Comparison of ENCODE assay signal across 8 mouse cellular contexts in the genomic region with DNA sequence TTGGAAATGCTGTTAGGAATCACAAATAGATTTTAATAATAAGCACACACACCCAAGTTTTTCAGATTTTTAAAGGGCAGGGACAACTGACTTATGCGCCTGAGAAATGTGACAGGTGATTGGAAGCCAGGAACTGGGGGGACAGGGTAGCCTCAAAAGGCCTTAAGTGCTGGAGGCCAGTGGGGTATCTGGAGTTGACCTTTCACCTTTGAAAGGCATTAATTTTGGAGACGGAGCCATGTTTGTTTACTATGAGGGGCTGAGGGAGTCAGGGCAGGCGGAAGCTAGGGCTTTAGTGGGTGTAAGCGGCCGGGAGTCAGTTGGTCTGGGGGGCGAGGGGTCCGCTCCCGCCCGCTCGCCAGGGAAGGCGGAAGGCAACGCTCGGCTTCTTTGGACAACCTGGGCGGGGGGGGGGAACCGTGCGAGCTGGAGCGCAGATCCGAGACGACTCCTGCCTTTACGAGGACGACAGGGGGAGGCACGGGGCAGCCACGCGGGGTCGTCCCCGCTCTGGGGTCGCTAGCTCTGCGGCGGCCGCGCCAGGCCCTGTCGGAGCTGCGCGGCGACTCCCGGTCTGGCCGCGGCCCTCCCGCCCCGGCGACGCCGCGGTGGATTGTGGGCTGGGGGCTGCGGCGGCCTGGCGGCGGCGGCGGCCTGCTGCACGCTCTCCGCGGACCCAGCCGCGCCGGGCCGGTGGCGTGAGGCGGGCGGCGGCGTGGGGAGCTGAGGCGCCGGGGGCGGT. TPM values are rescaled to one million over a fixed set of nuclear protein-coding genes. Genes with fewer than 3 reads are reported as not detected.
DNase-seq lines count a peak whose midpoint lies in the region; ATAC-seq lines count a peak whose summit lies in the region.

No protein-coding gene starts in this region.

- under 1% methylated on average over 58 of the region's 65 CpGs for WGBS in embryonic facial prominence, embryonic 13.5 days
- under 1% methylated on average over 58 of the region's 65 CpGs for WGBS in heart, embryonic 15.5 days
- under 1% methylated on average over 31 of the region's 65 CpGs for WGBS in limb, embryonic 13.5 days
- 2% methylated on average over 38 of the region's 65 CpGs for WGBS in midbrain, embryonic 14.5 days
- under 1% methylated on average over 51 of the region's 65 CpGs for WGBS in stomach, embryonic 16.5 days

- H3K9ac ChIP-seq in embryonic facial prominence, embryonic 13.5 days, result peak overlapping the region; percentile 99
- H3K9ac ChIP-seq in heart, embryonic 15.5 days, result peak overlapping the region; percentile 99
- peak overlapping the region; percentile 99 for H3K9ac ChIP-seq in limb, embryonic 13.5 days
- H3K9ac ChIP-seq in midbrain, embryonic 14.5 days (replicated peaks; ENCODE audit: low read length), result peak overlapping the region; percentile 99
- peak overlapping the region; percentile 100 for H3K9ac ChIP-seq in stomach, embryonic 16.5 days (ENCODE audit: low read length)

- H3K4me2 ChIP-seq in embryonic facial prominence, embryonic 13.5 days, result peak overlapping the region; percentile 70
- H3K4me2 ChIP-seq in heart, embryonic 15.5 days, result peak overlapping the region; percentile 67
- peak overlapping the region; percentile 70 for H3K4me2 ChIP-seq in limb, embryonic 13.5 days (replicated peaks)
- H3K4me2 ChIP-seq in midbrain, embryonic 14.5 days (ENCODE audit: low read length), result peak overlapping the region; percentile 64
- peak overlapping the region; percentile 80 for H3K4me2 ChIP-seq in stomach, embryonic 16.5 days (ENCODE audit: low read depth, low read length)

- peaks cover 11% of the 10 kb centered on the region for H3K4me1 ChIP-seq in embryonic facial prominence, embryonic 13.5 days
- H3K4me1 ChIP-seq in heart, embryonic 15.5 days (replicated peaks), result peaks cover 12% of the 10 kb centered on the region
- peaks cover 12% of the 10 kb centered on the region for H3K4me1 ChIP-seq in limb, embryonic 13.5 days
- peaks cover 11% of the 10 kb centered on the region for H3K4me1 ChIP-seq in midbrain, embryonic 14.5 days (ENCODE audit: control insufficient read depth, insufficient read depth, low read length)
- peaks cover 7% of the 10 kb centered on the region; the same call in 1 of the 2 replicates for H3K4me1 ChIP-seq in stomach, embryonic 16.5 days (ENCODE audit: control insufficient read depth, insufficient read depth, low read length)

- no peaks in the 10 kb centered on the region for H3K36me3 ChIP-seq in embryonic facial prominence, embryonic 13.5 days
- no peaks in the 10 kb centered on the region for H3K36me3 ChIP-seq in heart, embryonic 15.5 days
- H3K36me3 ChIP-seq in limb, embryonic 13.5 days, result no peaks in the 10 kb centered on the region
- H3K36me3 ChIP-seq in midbrain, embryonic 14.5 days (ENCODE audit: control insufficient read depth, insufficient read depth, low read length), result no peaks in the 10 kb centered on the region
- no peaks in the 10 kb centered on the region for H3K36me3 ChIP-seq in stomach, embryonic 16.5 days (ENCODE audit: control insufficient read depth, insufficient read depth, low read length)

- no peaks in the 10 kb centered on the region for H3K9me3 ChIP-seq in embryonic facial prominence, embryonic 13.5 days
- H3K9me3 ChIP-seq in heart, embryonic 15.5 days (replicated peaks), result no peaks in the 10 kb centered on the region
- no peaks in the 10 kb centered on the region for H3K9me3 ChIP-seq in limb, embryonic 13.5 days
- H3K9me3 ChIP-seq in midbrain, embryonic 14.5 days (ENCODE audit: control insufficient read depth, low read length), result no peaks in the 10 kb centered on the region
- no peaks in the 10 kb centered on the region for H3K9me3 ChIP-seq in stomach, embryonic 16.5 days (replicated peaks; ENCODE audit: control insufficient read depth, low read length)

- peak overlapping the region; percentile 97 for H3K27ac ChIP-seq in embryonic facial prominence, embryonic 13.5 days
- peak overlapping the region; percentile 98 for H3K27ac ChIP-seq in heart, embryonic 15.5 days
- H3K27ac ChIP-seq in limb, embryonic 13.5 days, result peak overlapping the region; percentile 98
- H3K27ac ChIP-seq in midbrain, embryonic 14.5 days (replicated peaks; ENCODE audit: low read depth, low read length), result peak overlapping the region; percentile 98
- H3K27ac ChIP-seq in stomach, embryonic 16.5 days (ENCODE audit: low read length), result peak overlapping the region; percentile 95

- peak; percentile 83 for ATAC-seq in cerebellum, adult (ENCODE audit: insufficient number of reproducible peaks, low FRiP score, low TSS enrichment)
- ATAC-seq in embryonic facial prominence, embryonic 13.5 days (ENCODE audit: insufficient number of reproducible peaks, insufficient read depth, low FRiP score, low TSS enrichment, low read depth), result peak; percentile 76
- peak; percentile 81 for ATAC-seq in heart, embryonic 15.5 days (replicated peaks; ENCODE audit: insufficient number of reproducible peaks, insufficient read depth, low FRiP score, low read depth)
- ATAC-seq in limb, embryonic 13.5 days (ENCODE audit: low FRiP score, low read depth), result peak; percentile 89
- peak; percentile 90 for ATAC-seq in midbrain, embryonic 14.5 days (ENCODE audit: low FRiP score, low TSS enrichment)
- ATAC-seq in stomach, embryonic 16.5 days (ENCODE audit: insufficient read depth, low FRiP score), result peak; percentile 83

- H3K27me3 ChIP-seq in embryonic facial prominence, embryonic 13.5 days, result no peaks in the 10 kb centered on the region
- H3K27me3 ChIP-seq in heart, embryonic 15.5 days, result no peaks in the 10 kb centered on the region
- no peaks in the 10 kb centered on the region for H3K27me3 ChIP-seq in limb, embryonic 13.5 days
- H3K27me3 ChIP-seq in midbrain, embryonic 14.5 days (ENCODE audit: control insufficient read depth, insufficient read depth, low read length), result no peaks in the 10 kb centered on the region
- no peaks in the 10 kb centered on the region for H3K27me3 ChIP-seq in stomach, embryonic 16.5 days (ENCODE audit: control insufficient read depth, insufficient read depth, low read length)

- H3K4me3 ChIP-seq in embryonic facial prominence, embryonic 13.5 days, result peak overlapping the region; percentile 94
- H3K4me3 ChIP-seq in heart, embryonic 15.5 days, result peak overlapping the region; percentile 95
- peak overlapping the region; percentile 88 for H3K4me3 ChIP-seq in limb, embryonic 13.5 days
- H3K4me3 ChIP-seq in midbrain, embryonic 14.5 days (replicated peaks; ENCODE audit: low read depth, low read length), result peak overlapping the region; percentile 89
- peak overlapping the region; percentile 79 for H3K4me3 ChIP-seq in stomach, embryonic 16.5 days (replicated peaks; ENCODE audit: low read length)

- no peak for DNase-seq in cerebellum, postnatal 25 days
- DNase-seq in MN1 (ENCODE audit: low spot score), result peak; percentile 78
- DNase-seq in midbrain, embryonic 14.5 days, result peak; percentile 84

RNA-seq across cellular contexts. Expression of a gene that starts 0.6 kb away (rescaled TPM):
- polyA plus RNA-seq in embryonic facial prominence, embryonic 13.5 days (2015; fragmentation: Nextera tagmentation; extraction: Ambion mirVana), result 13.7 and 14.9 TPM in 2 replicates
- 7.6 and 10.0 TPM in 2 replicates for polyA plus RNA-seq in heart, embryonic 15.5 days (2015; fragmentation: Nextera tagmentation; extraction: Ambion mirVana)
- 13.1 and 14.0 TPM in 2 replicates for polyA plus RNA-seq in limb, embryonic 13.5 days (2015; fragmentation: Nextera tagmentation; extraction: Ambion mirVana)
- polyA plus RNA-seq in midbrain, embryonic 14.5 days (2014; fragmentation: Nextera tagmentation; extraction: Ambion mirVana), result 13.7 and 14.0 TPM in 2 replicates
- polyA plus RNA-seq in stomach, embryonic 16.5 days (2015; fragmentation: Nextera tagmentation; extraction: Ambion mirVana), result 9.6 and 9.7 TPM in 2 replicates

Comparison
In these comparisons a context has a peak if more than half of its experiments do, and no peak if none do; other contexts are left out.
1. DNase-seq: peak in MN1 (single experiment) and midbrain, embryonic 14.5 days (single experiment); none in cerebellum, postnatal 25 days (0 of 2).
2. Peak in every context shown above with its lines, with median percentiles within 50 percentile points of each other: ATAC-seq, H3K27ac ChIP-seq, H3K4me2 ChIP-seq, H3K4me3 ChIP-seq and H3K9ac ChIP-seq.